Mouse (Mus musculus): ENCODE measurements around the gene 6030468B19Rik. TPM values are rescaled to one million over a fixed set of nuclear protein-coding genes. Genes with fewer than 3 reads are reported as not detected.

Gene 6030468B19Rik
- polyA plus RNA-seq, 1 experiment from 2014 or later = 0.65 TPM

DNA sequence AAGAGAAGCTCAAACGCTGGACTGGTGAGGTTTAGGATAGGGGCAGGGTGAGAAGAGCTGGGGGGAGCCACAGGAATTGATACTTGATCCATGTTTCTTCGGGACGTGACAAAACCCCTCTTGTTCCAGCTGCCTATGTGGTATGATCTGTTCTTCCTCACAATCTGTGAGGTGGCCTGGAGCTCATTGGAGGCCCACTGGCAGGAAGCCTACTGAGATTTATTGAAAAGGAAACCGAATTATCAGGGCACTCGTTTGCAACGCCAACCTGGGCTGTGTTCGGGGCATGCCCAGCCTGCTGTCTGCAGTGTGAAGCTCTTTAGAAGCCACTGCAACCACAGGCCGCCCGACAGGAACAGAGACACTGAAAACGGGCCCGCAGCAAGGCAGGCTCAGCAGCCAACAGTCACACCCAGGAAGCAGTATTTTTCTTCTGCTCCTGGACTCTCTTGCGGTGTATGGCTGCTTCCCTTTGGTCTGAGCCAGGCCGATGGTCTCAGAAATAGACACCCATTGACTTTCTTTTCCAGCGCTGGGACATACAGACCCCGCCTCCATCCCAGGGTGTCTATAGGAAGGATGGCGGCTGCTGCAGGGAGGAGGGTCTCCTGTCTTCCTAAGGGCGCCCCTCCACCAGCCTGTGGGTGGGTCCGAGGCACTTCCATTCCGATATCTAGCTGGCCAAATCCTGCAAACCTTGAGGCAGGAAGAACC, 51.0 kb downstream of the 6030468B19Rik start:
- Histone ChIP-seq H3K9ac (ENCODE audit: low read length) (peak overlapping the region; percentile 62), H3K9me3 (ENCODE audit: control insufficient read depth, low read length) (no peaks in the 10 kb centered on the region), H3K27ac (ENCODE audit: low read depth, low read length) (peak overlapping the region; percentile 86), H3K36me3 (ENCODE audit: control insufficient read depth, insufficient read depth, low read length) (peaks cover 3% of the 10 kb centered on the region), H3K27me3 (ENCODE audit: control insufficient read depth, insufficient read depth, low read length) (no peaks in the 10 kb centered on the region), H3K4me3 (ENCODE audit: low read depth, low read length) (peak overlapping the region; percentile 50), H3K4me1 (ENCODE audit: control insufficient read depth, insufficient read depth, low read length) (peaks cover 12% of the 10 kb centered on the region; the same call in 1 of the 2 replicates), H3K4me2 (ENCODE audit: low read depth) (peak overlapping the region; percentile 48)
- DNase-seq (ENCODE audit: low spot score) = no peak
- ATAC-seq (ENCODE audit: insufficient read depth, low FRiP score, low TSS enrichment) = peak; percentile 75
- WGBS = 9% methylated on average over 19 of the region's 19 CpGs

DNA sequence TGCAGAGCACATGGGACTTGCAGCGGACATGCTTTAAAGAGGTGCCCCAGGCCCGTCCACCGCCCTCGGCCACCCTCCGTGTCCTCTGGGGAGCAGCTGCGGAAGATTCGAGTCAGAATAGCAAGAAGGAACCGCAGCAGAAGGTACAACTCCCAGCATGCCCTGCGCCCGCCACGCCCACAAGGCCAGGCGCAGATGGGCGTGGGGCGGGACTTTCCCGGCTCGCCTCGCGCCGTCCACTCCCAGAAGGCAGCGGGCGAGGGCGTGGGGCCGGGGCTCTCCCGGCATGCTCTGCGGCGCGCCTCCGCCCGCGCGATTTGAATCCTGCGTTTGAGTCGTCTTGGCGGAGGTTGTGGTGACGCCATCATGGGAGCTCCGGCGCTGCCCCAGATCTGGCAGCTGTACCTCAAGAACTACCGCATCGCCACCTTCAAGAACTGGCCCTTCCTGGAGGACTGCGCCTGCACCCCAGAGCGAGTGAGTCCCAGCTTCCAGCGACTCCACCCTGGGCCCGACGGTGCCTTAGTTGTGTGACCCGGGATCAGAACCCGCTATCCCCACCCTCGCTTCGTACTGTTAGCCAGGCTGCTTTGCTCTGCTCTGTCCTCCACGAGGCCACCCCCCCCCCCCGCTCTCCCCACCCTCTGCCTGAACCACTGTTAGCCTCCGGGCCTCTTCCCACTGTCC, 51.7 kb downstream of the 6030468B19Rik start, which contains the start of gene Birc5:
Birc5 (plus strand) TSS at position 267 of the 687 bp plus-strand sequence.
- Histone ChIP-seq H3K27me3 (ENCODE audit: control insufficient read depth, insufficient read depth, low read length) (no peaks in the 10 kb centered on the region), H3K9me3 (ENCODE audit: control insufficient read depth, low read length) (no peaks in the 10 kb centered on the region), H3K4me3 (ENCODE audit: low read depth, low read length) (peak within 1 kb of the TSS; percentile 50), H3K9ac (ENCODE audit: low read length) (peak within 1 kb of the TSS; percentile 62), H3K4me1 (ENCODE audit: control insufficient read depth, insufficient read depth, low read length) (peaks cover 12% of the 10 kb centered on the region; the same call in 1 of the 2 replicates), H3K27ac (ENCODE audit: low read depth, low read length) (peak within 1 kb of the TSS; percentile 86), H3K36me3 (ENCODE audit: control insufficient read depth, insufficient read depth, low read length) (peaks cover 4% of the 10 kb centered on the region), H3K4me2 (ENCODE audit: low read depth) (peak within 1 kb of the TSS; percentile 65)
- ATAC-seq (ENCODE audit: insufficient read depth, low FRiP score, low TSS enrichment) (peak; percentile 92), DNase-seq (ENCODE audit: low spot score) (peak; percentile 99)
- under 1% methylated on average over 50 of the region's 51 CpGs for WGBS

DNA sequence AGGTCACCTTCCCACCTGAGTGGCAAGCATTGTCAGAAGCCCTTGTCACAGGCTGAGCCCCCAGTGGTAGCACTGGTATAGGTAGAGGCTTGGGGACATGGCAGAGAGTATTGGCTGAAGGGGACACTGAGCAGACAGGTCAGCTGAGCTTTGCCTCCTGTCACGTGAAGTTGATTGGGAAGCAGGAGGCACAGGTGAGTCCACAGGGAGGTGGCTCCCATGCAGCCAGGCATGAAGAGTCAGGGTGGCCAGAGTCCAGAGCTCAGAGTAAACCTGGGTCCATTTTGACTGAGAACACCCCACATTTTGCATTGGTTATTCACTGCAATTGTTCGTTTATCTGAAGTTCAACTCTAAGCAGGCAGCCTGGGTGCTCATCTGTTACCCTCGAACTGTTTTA, 55.4 kb downstream of the 6030468B19Rik start:
- H3K9me3 ChIP-seq (ENCODE audit: control insufficient read depth, low read length) = no peaks in the 10 kb centered on the region
- no peaks in the 10 kb centered on the region for H3K27me3 ChIP-seq (ENCODE audit: control insufficient read depth, insufficient read depth, low read length)
- 96% methylated on average over 3 of the region's 3 CpGs for WGBS
- no peak overlapping the region for H3K4me2 ChIP-seq (ENCODE audit: low read depth)
- no peak overlapping the region for H3K4me3 ChIP-seq (ENCODE audit: low read depth, low read length)
- H3K9ac ChIP-seq (ENCODE audit: low read length) = no peak overlapping the region
- peaks cover 12% of the 10 kb centered on the region; the same call in 1 of the 2 replicates for H3K4me1 ChIP-seq (ENCODE audit: control insufficient read depth, insufficient read depth, low read length)
- no peak for DNase-seq (ENCODE audit: low spot score)
- H3K27ac ChIP-seq (ENCODE audit: low read depth, low read length) = no peak overlapping the region
- ATAC-seq (ENCODE audit: insufficient read depth, low FRiP score, low TSS enrichment) = no peak
- peaks cover 20% of the 10 kb centered on the region for H3K36me3 ChIP-seq (ENCODE audit: control insufficient read depth, insufficient read depth, low read length)

DNA sequence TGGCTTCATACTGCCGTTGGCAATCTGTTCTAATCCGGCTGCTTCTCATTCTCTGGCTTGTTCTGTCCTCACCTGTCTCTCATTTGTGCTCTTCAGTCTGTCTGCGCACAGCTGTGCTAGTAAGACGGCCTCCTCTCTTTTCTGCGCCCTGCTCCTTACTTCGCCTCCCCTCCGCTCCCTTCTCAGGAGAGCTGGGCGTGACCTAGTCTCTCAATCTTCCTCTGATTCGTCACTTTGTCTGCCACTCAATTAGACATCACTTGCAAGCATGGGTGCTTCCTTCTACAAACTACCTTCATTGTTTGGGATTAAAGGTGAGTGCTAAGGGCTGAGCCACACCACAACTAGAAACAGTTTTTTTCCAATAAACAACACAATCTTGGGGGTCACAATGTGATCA, 56.8 kb downstream of the 6030468B19Rik start:
- Histone ChIP-seq H3K9ac (ENCODE audit: low read length) (no peak overlapping the region), H3K36me3 (ENCODE audit: control insufficient read depth, insufficient read depth, low read length) (peaks cover 20% of the 10 kb centered on the region), H3K4me2 (ENCODE audit: low read depth) (no peak overlapping the region), H3K27ac (ENCODE audit: low read depth, low read length) (no peak overlapping the region), H3K9me3 (ENCODE audit: control insufficient read depth, low read length) (no peaks in the 10 kb centered on the region), H3K4me3 (ENCODE audit: low read depth, low read length) (no peak overlapping the region), H3K27me3 (ENCODE audit: control insufficient read depth, insufficient read depth, low read length) (peaks cover under 1% of the 10 kb centered on the region; the same call in 1 of the 2 replicates), H3K4me1 (ENCODE audit: control insufficient read depth, insufficient read depth, low read length) (peaks cover 8% of the 10 kb centered on the region; the same call in 1 of the 2 replicates)
- WGBS = 94% methylated on average over 9 of the region's 9 CpGs
- no peak for ATAC-seq (ENCODE audit: insufficient read depth, low FRiP score, low TSS enrichment)
- DNase-seq (ENCODE audit: low spot score) = no peak

DNA sequence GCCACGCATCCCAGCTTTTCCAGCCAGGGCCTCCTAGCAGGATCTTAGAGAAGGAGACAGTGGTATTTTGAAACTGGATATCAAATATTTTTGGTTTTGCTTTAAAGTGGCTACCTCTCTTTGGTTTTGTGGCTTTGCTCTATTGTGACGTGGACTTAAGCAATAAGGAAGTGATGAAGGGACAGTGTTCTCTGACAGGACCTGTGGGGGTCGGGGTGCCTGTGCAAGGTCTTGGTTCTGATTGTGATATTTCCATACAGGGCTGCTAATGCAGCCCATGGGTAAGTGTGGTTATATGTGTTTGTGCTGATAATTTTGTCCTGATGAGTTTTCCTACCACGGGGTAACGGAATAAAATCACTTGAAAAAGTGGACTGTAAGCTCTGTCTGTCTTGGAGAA, 57.9 kb downstream of the 6030468B19Rik start:
- H3K27ac ChIP-seq (ENCODE audit: low read depth, low read length) = no peak overlapping the region
- H3K36me3 ChIP-seq (ENCODE audit: control insufficient read depth, insufficient read depth, low read length) = peaks cover 20% of the 10 kb centered on the region
- no peak overlapping the region for H3K9ac ChIP-seq (ENCODE audit: low read length)

DNA sequence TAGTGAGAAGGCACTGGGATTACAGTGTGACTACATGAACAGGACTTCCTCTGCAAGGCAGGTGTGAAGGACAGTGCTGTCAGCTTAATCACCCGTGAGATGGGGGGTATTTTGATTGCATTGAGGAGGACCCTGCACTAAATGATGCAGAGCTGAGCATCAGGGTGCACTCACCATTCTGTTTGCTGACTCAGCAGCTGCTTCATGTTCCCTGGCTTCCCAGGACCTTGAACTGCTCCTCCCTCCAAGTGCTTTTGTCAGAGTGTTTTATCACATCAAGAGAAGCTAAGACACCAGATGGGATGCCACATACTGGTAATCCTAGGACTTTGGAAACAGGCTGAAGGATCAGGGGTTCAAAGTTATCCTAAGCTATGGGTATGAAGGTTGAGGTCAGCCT, 58.5 kb downstream of the 6030468B19Rik start:
- WGBS = 86% methylated on average over 1 of the region's 1 CpGs

More for the DNA sequence above, 57.9 kb downstream of the 6030468B19Rik start:
- DNase-seq (ENCODE audit: low spot score) = no peak
- Histone ChIP-seq H3K27me3 (ENCODE audit: control insufficient read depth, insufficient read depth, low read length) (peaks cover 5% of the 10 kb centered on the region; the same call in 1 of the 2 replicates), H3K4me3 (ENCODE audit: low read depth, low read length) (no peak overlapping the region), H3K4me1 (ENCODE audit: control insufficient read depth, insufficient read depth, low read length) (peaks cover 2% of the 10 kb centered on the region; the same call in 1 of the 2 replicates), H3K9me3 (ENCODE audit: control insufficient read depth, low read length) (no peaks in the 10 kb centered on the region), H3K4me2 (ENCODE audit: low read depth) (no peak overlapping the region)
- 98% methylated on average over 5 of the region's 5 CpGs for WGBS
- ATAC-seq (ENCODE audit: insufficient read depth, low FRiP score, low TSS enrichment) = no peak

More for the DNA sequence above, 58.5 kb downstream of the 6030468B19Rik start:
- DNase-seq (ENCODE audit: low spot score) = no peak
- Histone ChIP-seq H3K27me3 (ENCODE audit: control insufficient read depth, insufficient read depth, low read length) (peaks cover 10% of the 10 kb centered on the region), H3K36me3 (ENCODE audit: control insufficient read depth, insufficient read depth, low read length) (peaks cover 20% of the 10 kb centered on the region), H3K27ac (ENCODE audit: low read depth, low read length) (no peak overlapping the region), H3K9me3 (ENCODE audit: control insufficient read depth, low read length) (no peaks in the 10 kb centered on the region), H3K4me1 (ENCODE audit: control insufficient read depth, insufficient read depth, low read length) (peaks cover 5% of the 10 kb centered on the region; the same call in 1 of the 2 replicates), H3K9ac (ENCODE audit: low read length) (no peak overlapping the region), H3K4me2 (ENCODE audit: low read depth) (no peak overlapping the region), H3K4me3 (ENCODE audit: low read depth, low read length) (no peak overlapping the region)
- no peak for ATAC-seq (ENCODE audit: insufficient read depth, low FRiP score, low TSS enrichment)

Other genes with a start within 250 kb of the 6030468B19Rik start
- 17.1 and 18.2 TPM in 2 replicates for gene Tnrc6c, start 143.4 kb upstream of the 6030468B19Rik start, polyA plus RNA-seq (2014; fragmentation: Nextera tagmentation; extraction: Ambion mirVana)
- gene Tmc8, start 15.6 kb upstream of the 6030468B19Rik start, polyA plus RNA-seq (2014; fragmentation: Nextera tagmentation; extraction: Ambion mirVana) = 1.0 and 1.8 TPM in 2 replicates
- gene Tmc6, start 15.5 kb upstream of the 6030468B19Rik start, polyA plus RNA-seq (2014; fragmentation: Nextera tagmentation; extraction: Ambion mirVana) = 14.1 and 14.3 TPM in 2 replicates
- 0.64 TPM in 1 of 2 replicates, not detected in the other for gene Gm20708, start 12.0 kb downstream of the 6030468B19Rik start, polyA plus RNA-seq (2014; fragmentation: Nextera tagmentation; extraction: Ambion mirVana)
- gene Syngr2, start 12.0 kb downstream of the 6030468B19Rik start, polyA plus RNA-seq (2014; fragmentation: Nextera tagmentation; extraction: Ambion mirVana) = 29.9 and 30.3 TPM in 2 replicates
- gene Afmid, start 28.3 kb downstream of the 6030468B19Rik start, polyA plus RNA-seq (2014; fragmentation: Nextera tagmentation; extraction: Ambion mirVana) = 2.3 and 3.0 TPM in 2 replicates
- gene Tk1, start 28.4 kb downstream of the 6030468B19Rik start, polyA plus RNA-seq (2014; fragmentation: Nextera tagmentation; extraction: Ambion mirVana) = 86.0 and 88.2 TPM in 2 replicates
- 287 and 308 TPM in 2 replicates for gene Birc5, start 51.6 kb downstream of the 6030468B19Rik start, polyA plus RNA-seq (2014; fragmentation: Nextera tagmentation; extraction: Ambion mirVana)
- not detected in 2 replicates for gene Tmem235, start 63.1 kb downstream of the 6030468B19Rik start, polyA plus RNA-seq (2014; fragmentation: Nextera tagmentation; extraction: Ambion mirVana)
- 2.7 TPM in 2 replicates for gene Tha1, start 75.8 kb downstream of the 6030468B19Rik start, polyA plus RNA-seq (2014; fragmentation: Nextera tagmentation; extraction: Ambion mirVana)
- 3.7 and 5.1 TPM in 2 replicates for gene Socs3, start 172.4 kb downstream of the 6030468B19Rik start, polyA plus RNA-seq (2014; fragmentation: Nextera tagmentation; extraction: Ambion mirVana)
- gene Pgs1, start 188.6 kb downstream of the 6030468B19Rik start, polyA plus RNA-seq (2014; fragmentation: Nextera tagmentation; extraction: Ambion mirVana) = 40.9 and 45.9 TPM in 2 replicates

All from neural tube, embryonic 11.5 days (tissue).